Mouse (Mus musculus): Measurements from ENCODE around the gene Rab44.

Rab44 gene

GRCm38 (mm10) chr17:29135066-29135465, 21.1 kb downstream of the Rab44 start:
- peak; percentile 33 to 34 for DNase-seq (ENCODE audit: low spot score in 2 of 2)

GRCm38 (mm10) chr17:29136236-29136635, 22.3 kb downstream of the Rab44 start:
- DNase-seq (ENCODE audit: low spot score in 2 of 2) = no peak

- no peak for DNase-seq (ENCODE audit: low spot score in 2 of 2)
These were observed 24.0 kb downstream of the Rab44 start for GRCm38 (mm10) chr17:29137906-29138305.

- DNase-seq (ENCODE audit: low spot score in 2 of 2) = no peak
These were observed 27.6 kb downstream of the Rab44 start for GRCm38 (mm10) chr17:29141577-29141976.

- DNase-seq (ENCODE audit: low spot score in 2 of 2) = no peak
These were observed 29.3 kb downstream of the Rab44 start for GRCm38 (mm10) chr17:29143266-29143665.

- no peak for DNase-seq (ENCODE audit: low spot score in 2 of 2)
These were observed 31.2 kb downstream of the Rab44 start for GRCm38 (mm10) chr17:29145101-29145500.

GRCm38 (mm10) chr17:29147273-29147672, 33.3 kb downstream of the Rab44 start:
- DNase-seq (ENCODE audit: low spot score in 2 of 2) = no peak

GRCm38 (mm10) chr17:29147773-29148172, 33.8 kb downstream of the Rab44 start:
- DNase-seq (ENCODE audit: low spot score in 2 of 2) = no peak

- DNase-seq (ENCODE audit: low spot score in 2 of 2) = no peak
These were observed 35.8 kb downstream of the Rab44 start for GRCm38 (mm10) chr17:29149766-29150165.

GRCm38 (mm10) chr17:29152547-29152946, 38.6 kb downstream of the Rab44 start:
- DNase-seq (ENCODE audit: low spot score in 2 of 2) = peak; percentile 64 to 70

- no peak for DNase-seq (ENCODE audit: low spot score in 2 of 2)
These were observed 40.3 kb downstream of the Rab44 start for GRCm38 (mm10) chr17:29154247-29154646.

- no peak for DNase-seq (ENCODE audit: low spot score in 2 of 2)
These were observed 41.6 kb downstream of the Rab44 start for GRCm38 (mm10) chr17:29155355-29156135.

- no peak for DNase-seq (ENCODE audit: low spot score in 2 of 2)
These were observed 42.5 kb downstream of the Rab44 start for GRCm38 (mm10) chr17:29156396-29156795.

- DNase-seq (ENCODE audit: low spot score in 2 of 2) = no peak
These were observed 42.9 kb downstream of the Rab44 start for GRCm38 (mm10) chr17:29156866-29157265.

- no peak for DNase-seq (ENCODE audit: low spot score in 2 of 2)
These were observed 45.0 kb downstream of the Rab44 start for GRCm38 (mm10) chr17:29158899-29159298.

- DNase-seq (ENCODE audit: low spot score in 2 of 2) = no peak
These were observed 45.4 kb downstream of the Rab44 start for GRCm38 (mm10) chr17:29159320-29159719.

GRCm38 (mm10) chr17:29159743-29160455, 46.0 kb downstream of the Rab44 start:
- no peak for DNase-seq (ENCODE audit: low spot score in 2 of 2)

GRCm38 (mm10) chr17:29162334-29162733, 48.4 kb downstream of the Rab44 start:
- DNase-seq (ENCODE audit: low spot score in 2 of 2) = no peak

GRCm38 (mm10) chr17:29164469-29165111, 50.6 kb downstream of the Rab44 start:
- DNase-seq (ENCODE audit: low spot score in 2 of 2) = peak in 1 of 2 experiments; percentile 43

- peak in 1 of 2 experiments; percentile 39 for DNase-seq (ENCODE audit: low spot score in 2 of 2)
These were observed 51.5 kb downstream of the Rab44 start for GRCm38 (mm10) chr17:29165452-29165851.

GRCm38 (mm10) chr17:29165967-29166578, 52.1 kb downstream of the Rab44 start:
- DNase-seq (ENCODE audit: low spot score in 2 of 2) = no peak

GRCm38 (mm10) chr17:29167371-29167770, 53.4 kb downstream of the Rab44 start:
- peak; percentile 74 to 85 for DNase-seq (ENCODE audit: low spot score in 2 of 2)

Data from thymus, postnatal 10 days (tissue).